Mouse (Mus musculus): ENCODE data around the gene Sephs2.

Gene Sephs2

GRCm38 (mm10) chr7:127273925-127274789 is at the start of gene Sephs2:
TSS of gene Sephs2 (minus strand) at chr7:127274055.
- peak; percentile 95 for DNase-seq (ENCODE audit: low spot score)

GRCm38 (mm10) chr7:127322085-127322484 is 48.2 kb upstream of the Sephs2 start:
- peak; percentile 14 for DNase-seq (ENCODE audit: low spot score)

- no peak for DNase-seq (ENCODE audit: low spot score)
Measured at GRCm38 (mm10) chr7:127321106-127321505, 47.3 kb upstream of the Sephs2 start.

GRCm38 (mm10) chr7:127313912-127314311 is 40.1 kb upstream of the Sephs2 start:
- DNase-seq (ENCODE audit: low spot score), result no peak

- DNase-seq (ENCODE audit: low spot score), result no peak
Measured at GRCm38 (mm10) chr7:127309951-127310350, 36.1 kb upstream of the Sephs2 start.

GRCm38 (mm10) chr7:127308887-127309286 is 35.0 kb upstream of the Sephs2 start:
- DNase-seq (ENCODE audit: low spot score), result peak; percentile 40

- no peak for DNase-seq (ENCODE audit: low spot score)
Measured at GRCm38 (mm10) chr7:127308431-127308830, 34.6 kb upstream of the Sephs2 start.

DNA sequence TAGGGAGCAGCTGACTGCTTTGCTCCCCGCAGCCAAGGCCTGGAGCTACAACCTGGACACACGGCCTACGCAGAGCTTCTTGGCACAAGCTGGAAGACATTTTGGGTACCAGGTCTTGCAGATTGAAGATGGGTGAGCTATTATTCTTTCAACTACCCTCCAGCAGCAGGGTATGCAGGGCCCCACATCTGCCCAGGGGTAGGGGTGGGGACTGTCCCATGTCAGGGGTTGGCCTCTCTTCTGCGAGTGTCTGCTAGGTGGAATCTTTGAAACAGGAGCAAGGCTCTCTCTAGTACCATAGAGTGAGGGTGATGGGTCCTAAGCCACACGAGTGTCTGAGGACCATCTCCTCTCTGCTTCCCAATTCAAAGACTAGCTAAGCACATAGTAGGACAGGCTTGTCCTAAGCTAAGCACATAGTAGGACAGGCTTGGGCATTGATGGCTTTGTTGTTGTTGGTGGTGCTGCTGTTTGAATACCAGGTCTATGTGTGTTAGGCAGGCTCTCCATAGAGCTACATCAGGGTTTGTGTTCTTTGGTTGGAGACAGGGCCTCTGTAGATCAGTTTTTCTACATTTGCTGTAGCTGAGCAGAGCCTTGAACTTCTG is 23.8 kb upstream of the Sephs2 start:
- DNase-seq (ENCODE audit: low spot score), result no peak

- no peak for DNase-seq (ENCODE audit: low spot score)
Measured at GRCm38 (mm10) chr7:127296786-127297555, 23.1 kb upstream of the Sephs2 start.

DNA sequence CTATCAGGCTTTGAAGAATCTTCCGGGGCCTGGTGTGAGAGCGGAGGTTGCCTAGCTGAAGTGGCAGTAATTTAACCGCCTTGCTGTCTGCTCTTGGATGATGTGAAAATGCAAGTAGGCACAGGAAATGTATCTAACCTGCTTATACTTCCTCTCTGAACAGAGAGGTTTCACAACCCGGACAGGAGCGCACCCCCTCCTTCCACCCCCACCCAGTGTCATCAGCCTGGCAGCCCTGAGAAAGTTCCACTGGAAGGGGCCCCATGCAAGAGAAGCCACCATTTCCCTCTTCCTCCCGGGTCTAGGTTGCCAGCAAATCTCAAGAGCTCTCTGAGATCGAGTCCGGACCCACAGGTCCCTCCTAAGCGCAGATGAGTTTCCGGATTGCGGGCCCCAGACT is 22.2 kb upstream of the Sephs2 start, which contains the start of gene Itgal:
Gene Itgal, plus strand, starts transcription at position 163 of the 400 bp plus-strand sequence.
- DNase-seq (ENCODE audit: low spot score), result no peak

- no peak for DNase-seq (ENCODE audit: low spot score)
Measured at GRCm38 (mm10) chr7:127290142-127290541, 16.3 kb upstream of the Sephs2 start.

- DNase-seq (ENCODE audit: low spot score), result no peak
Measured at GRCm38 (mm10) chr7:127289306-127289705, 15.5 kb upstream of the Sephs2 start.

DNA sequence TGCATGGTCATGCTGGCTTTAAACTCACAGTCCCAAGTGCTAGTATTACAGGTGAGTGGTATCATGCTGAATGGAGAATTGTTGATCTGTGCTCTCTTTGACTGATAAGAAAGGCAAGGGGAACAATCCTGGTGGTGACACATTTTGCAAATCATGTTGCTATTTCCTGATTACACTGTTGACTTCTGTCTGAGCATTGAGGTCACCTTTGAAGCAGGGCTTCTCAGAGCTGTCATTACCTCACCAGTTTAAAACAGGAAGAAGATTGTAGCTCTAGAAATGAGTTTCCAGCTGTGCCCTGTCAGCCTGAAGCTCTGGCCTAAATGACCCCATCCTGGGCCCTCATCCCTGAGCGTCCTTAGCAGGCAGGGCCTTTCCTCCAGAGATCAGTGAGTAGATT is 14.1 kb upstream of the Sephs2 start:
- no peak for DNase-seq (ENCODE audit: low spot score)

DNA sequence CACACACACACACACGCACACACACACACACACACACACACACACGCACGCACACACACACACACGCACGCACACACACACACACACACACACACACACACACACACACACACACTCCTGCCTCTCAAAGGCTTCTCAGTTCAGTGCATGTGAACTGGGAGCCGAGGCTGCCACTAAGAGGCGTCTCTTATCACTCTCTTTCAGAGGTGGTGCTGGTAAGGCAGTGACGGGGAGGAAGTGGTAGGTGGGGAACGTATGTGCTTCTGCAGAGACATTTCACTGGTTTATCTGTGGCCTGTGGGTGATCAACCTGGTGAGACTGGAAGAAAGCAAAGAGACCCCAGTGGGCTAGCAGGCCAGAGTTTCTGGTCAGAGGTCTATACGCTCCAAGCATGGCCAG is 11.3 kb upstream of the Sephs2 start:
- no peak for DNase-seq (ENCODE audit: low spot score)

- DNase-seq (ENCODE audit: low spot score), result no peak
Measured at GRCm38 (mm10) chr7:127282190-127282589, 8.3 kb upstream of the Sephs2 start.

DNA sequence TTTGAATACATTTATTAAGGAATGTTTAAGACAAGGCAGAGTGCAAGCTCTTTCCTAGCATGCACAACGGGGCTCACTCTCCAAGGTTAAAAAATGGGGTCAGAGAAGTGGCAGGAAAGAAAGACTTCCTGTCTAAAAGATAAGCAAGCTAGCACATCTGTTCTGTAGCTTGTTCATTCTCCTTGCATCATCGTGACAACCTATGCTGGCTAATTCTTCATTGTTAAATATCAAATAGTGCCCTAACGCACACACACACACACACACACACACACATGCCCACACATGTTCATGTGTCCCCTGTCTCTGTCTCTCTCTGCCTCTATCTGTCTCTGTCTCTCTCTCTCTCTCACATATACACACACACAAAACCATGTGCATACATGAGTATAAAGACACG is 7.3 kb upstream of the Sephs2 start:
- no peak for DNase-seq (ENCODE audit: low spot score)

DNA sequence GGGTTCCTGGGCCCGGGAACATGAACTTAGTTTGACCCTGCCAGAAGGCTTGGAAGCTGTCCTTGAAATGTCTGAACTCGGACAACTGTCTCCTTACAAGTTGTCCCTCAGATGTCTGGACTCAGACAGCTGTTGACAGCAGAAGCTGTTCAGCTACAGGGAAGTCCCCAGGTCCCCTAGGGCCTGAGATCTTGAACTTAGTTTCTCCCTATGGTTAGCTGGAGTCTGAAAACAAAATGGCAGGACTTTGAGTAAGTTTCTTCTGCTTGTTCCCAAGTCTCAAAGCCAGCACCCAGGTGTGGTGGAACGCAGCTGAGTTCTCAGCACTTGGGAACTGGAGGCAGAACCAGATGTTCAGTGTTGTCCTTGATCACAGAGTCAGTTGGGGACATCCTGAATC is 6.2 kb upstream of the Sephs2 start:
- DNase-seq (ENCODE audit: low spot score), result no peak

DNA sequence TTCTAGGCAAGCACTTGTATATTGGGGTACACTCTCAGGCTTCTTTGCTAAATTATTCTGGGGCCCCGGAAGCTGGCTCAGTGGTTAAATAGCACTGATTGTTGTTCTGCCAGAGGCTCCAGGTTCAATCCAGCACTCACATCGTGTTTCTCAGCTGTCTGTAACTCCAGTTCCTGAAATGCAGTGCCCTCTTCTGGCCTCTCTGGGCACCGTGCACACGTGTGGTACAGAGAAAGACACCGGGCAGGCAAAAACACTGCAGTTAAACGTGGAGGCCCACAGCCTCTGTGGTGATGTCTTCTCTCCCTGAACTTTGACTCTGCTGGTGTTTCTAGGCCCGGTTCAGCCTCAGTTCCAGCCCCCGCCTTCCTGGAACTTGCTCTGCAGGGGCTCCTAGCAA is 4.5 kb upstream of the Sephs2 start:
- DNase-seq (ENCODE audit: low spot score), result peak; percentile 32

GRCm38 (mm10) chr7:127276519-127276961 is 2.7 kb upstream of the Sephs2 start:
- DNase-seq (ENCODE audit: low spot score), result no peak

- peak; percentile 22 for DNase-seq (ENCODE audit: low spot score)
Measured at GRCm38 (mm10) chr7:127273118-127273923, 534 bp downstream of the Sephs2 start.

DNA sequence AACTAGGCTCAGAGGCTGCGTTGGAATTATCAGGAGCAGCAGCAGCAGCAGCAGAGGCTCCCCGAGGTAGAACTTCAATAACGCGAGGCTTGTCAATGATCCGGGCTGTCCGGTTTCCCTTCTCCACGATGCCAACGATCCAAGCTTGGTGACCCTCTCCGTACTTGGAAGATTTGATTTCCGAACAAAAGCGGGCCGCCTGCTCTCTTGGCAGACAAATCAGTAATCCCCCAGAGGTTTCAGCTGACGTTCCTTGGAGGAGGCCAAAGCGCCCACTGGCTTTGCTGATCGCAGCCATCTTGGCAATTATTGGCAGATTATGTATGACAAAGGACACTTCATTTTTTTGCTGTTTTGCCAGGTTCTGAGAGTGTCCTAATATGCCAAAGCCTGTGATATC is 1.3 kb downstream of the Sephs2 start:
- no peak for DNase-seq (ENCODE audit: low spot score)

- no peak for DNase-seq (ENCODE audit: low spot score)
Measured at GRCm38 (mm10) chr7:127271093-127271492, 2.8 kb downstream of the Sephs2 start.

All from urinary bladder, postnatal 14 days (tissue).